Mouse (Mus musculus) forebrain, postnatal 0 days (tissue): Measurements from ENCODE around the gene Fam219a. TPM values are rescaled to one million over a fixed set of nuclear protein-coding genes. Genes with fewer than 3 reads are reported as not detected.
A peak's percentile ranks its signal among the peaks of the same experiment; 100 is the strongest.

Experiments used
- ATAC-seq: fragments of 200-750 bp; cut with Nextera tagmentation; 2 replicates; pipeline ENCODE4 v1.8.0; 2017; ENCODE audit warnings: mild to moderate bottlenecking, moderate library complexity
- DNase-seq: peaks from one replicate; pipeline ENCODE4 v3.0.0-alpha.2; 2015
- H3K27ac ChIP-seq: fragments of 300-500 bp; sonication (generic); 2 replicates; pipeline ENCODE4 v1.5.1; 2014; ENCODE audit warnings: low read depth, mild to moderate bottlenecking, antibody characterized with exemption, low read length, moderate library complexity, mixed read lengths
- H3K27me3 ChIP-seq: fragments of 300-500 bp; sonication (generic); 2 replicates; pipeline ENCODE4 v1.6.1; 2014; ENCODE audit warnings: mild to moderate bottlenecking, low read length, mixed read lengths; ENCODE audit not compliant: insufficient read depth
- H3K36me3 ChIP-seq: fragments of 300-500 bp; sonication (generic); 2 replicates; pipeline ENCODE4 v1.6.1; 2014; ENCODE audit warnings: mild to moderate bottlenecking, moderate library complexity; ENCODE audit not compliant: insufficient read depth
- H3K4me1 ChIP-seq: fragments of 300-500 bp; sonication (generic); 2 replicates; pipeline ENCODE4 v1.6.1; 2014; ENCODE audit warnings: antibody characterized with exemption; ENCODE audit not compliant: insufficient read depth
- H3K4me2 ChIP-seq: fragments of 300-500 bp; sonication (generic); 2 replicates; pipeline ENCODE4 v1.6.1; 2014; ENCODE audit warnings: low read depth, mild to moderate bottlenecking, moderate library complexity
- H3K4me3 ChIP-seq: fragments of 300-500 bp; sonication (generic); 2 replicates; pipeline ENCODE4 v1.5.1; 2014; ENCODE audit warnings: low read depth, low read length, mixed read lengths
- H3K9ac ChIP-seq: fragments of 300-500 bp; sonication (generic); 2 replicates; pipeline ENCODE4 v1.6.1; 2014; ENCODE audit warnings: mild to moderate bottlenecking
- H3K9me3 ChIP-seq: fragments of 300-500 bp; sonication (generic); 2 replicates; pipeline ENCODE4 v1.6.1; 2016; ENCODE audit warnings: low read length
- CTCF ChIP-seq: sonication (generic); IDR thresholded peaks from 2 replicates; pipeline ENCODE4 v1.5.1; 2016; ENCODE audit warnings: antibody characterized with exemption, control low read depth, low read depth
- WGBS: fragments of 180-500 bp; shearing (Covaris S2); extraction: QIAGEN DNeasy Blood & Tissue Kit; methylation state at CpG from one replicate; pipeline ENCODE4 v1.1.7; 2014; 5-methylcytosine and 5-hydroxymethylcytosine counted together
- polyA plus RNA-seq: library from polyadenylated mRNA; unstranded; fragments of >200 nt; fragmentation: Nextera tagmentation; extraction: Ambion mirVana; gene quantifications from 2 replicates; pipeline ENCODE4 v1.2.1, GENCODE M21; 2015
- total RNA-seq: library from RNA; depleted of rRNA; stranded (reverse); fragments of >200 nt; gene quantifications from 2 replicates; pipeline ENCODE4 v1.2.3, GENCODE M21; 2014; rRNA removed

The Fam219a gene
- total RNA-seq (76.6 and 95.8 TPM in 2 replicates), polyA plus RNA-seq (13.8 and 18.6 TPM in 2 replicates)

DNA sequence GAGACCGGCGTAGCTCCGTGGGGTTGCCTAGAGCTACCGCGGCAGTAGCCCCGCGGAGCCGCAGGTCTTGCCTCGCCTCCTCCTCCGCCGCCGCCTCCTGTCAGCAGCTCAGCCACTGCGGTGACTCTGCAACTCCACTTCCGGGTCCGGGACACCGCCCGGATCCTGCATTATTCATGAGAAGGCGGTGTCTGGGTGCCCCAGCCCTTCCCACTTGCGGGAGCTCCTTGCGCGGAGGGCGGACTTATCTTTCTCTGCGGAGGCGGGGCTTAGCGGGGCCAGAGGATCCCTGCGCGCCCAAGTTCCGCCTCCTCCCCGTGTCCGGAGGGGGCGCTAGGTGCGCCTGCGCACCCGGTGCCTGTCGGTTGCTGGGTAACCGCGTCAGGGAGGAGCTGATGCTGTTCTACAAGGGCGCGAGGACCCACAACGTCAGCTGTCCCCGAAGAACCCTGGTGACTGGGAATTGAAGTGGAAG, at the start of gene Fam219a, which contains the start of gene Dnaic1:
Gene Fam219a (minus strand): TSS at position 128 of the 475 bp plus-strand sequence.
Gene Dnaic1 (plus strand): TSS at position 365 of the 475 bp plus-strand sequence.
- no peaks in the 10 kb centered on the region for H3K9me3 ChIP-seq
- H3K9ac ChIP-seq: peak within 1 kb of the TSS; percentile 94
- peak; percentile 74 for TF ChIP-seq CTCF
- peak within 1 kb of the TSS; percentile 90 for H3K4me3 ChIP-seq
- ATAC-seq (peak; percentile 98), DNase-seq (peak; percentile 99)
- H3K4me2 ChIP-seq: peak within 1 kb of the TSS; percentile 58
- peak within 1 kb of the TSS; percentile 96 for H3K27ac ChIP-seq
- WGBS: 2% methylated on average over 41 of the region's 41 CpGs
- H3K36me3 ChIP-seq: no peaks in the 10 kb centered on the region
- H3K27me3 ChIP-seq: no peaks in the 10 kb centered on the region
- H3K4me1 ChIP-seq: peaks cover 27% of the 10 kb centered on the region

- Histone ChIP-seq H3K36me3 (no peaks in the 10 kb centered on the region), H3K4me1 (no peaks in the 10 kb centered on the region), H3K27me3 (no peaks in the 10 kb centered on the region; the same call in 1 of the 2 replicates), H3K9me3 (no peaks in the 10 kb centered on the region), H3K9ac (no peak overlapping the region), H3K27ac (peak overlapping the region; percentile 35; the same call in 1 of the 2 replicates), H3K4me2 (no peak overlapping the region), H3K4me3 (no peak overlapping the region)
- ATAC-seq: peak; percentile 79
- WGBS: 38% methylated on average over 9 of the region's 9 CpGs
- TF ChIP-seq CTCF: peak; percentile 36; the same call in 1 of the 2 replicates
- peak; percentile 85 for DNase-seq
Measured at GRCm38 (mm10) chr4:41615661-41616599, 46.6 kb upstream of the Fam219a start.

GRCm38 (mm10) chr4:41614156-41614555, 44.8 kb upstream of the Fam219a start:
- DNase-seq (peak; percentile 92), ATAC-seq (peak; percentile 38)
- H3K4me2 ChIP-seq: no peak overlapping the region
- H3K4me3 ChIP-seq: no peak overlapping the region
- H3K27ac ChIP-seq: no peak overlapping the region
- TF ChIP-seq CTCF: peak; percentile 98
- no peaks in the 10 kb centered on the region; the same call in 1 of the 2 replicates for H3K27me3 ChIP-seq
- no peaks in the 10 kb centered on the region for H3K4me1 ChIP-seq
- H3K9me3 ChIP-seq: no peaks in the 10 kb centered on the region
- H3K36me3 ChIP-seq: no peaks in the 10 kb centered on the region
- 4% methylated on average over 7 of the region's 7 CpGs for WGBS
- no peak overlapping the region for H3K9ac ChIP-seq

DNA sequence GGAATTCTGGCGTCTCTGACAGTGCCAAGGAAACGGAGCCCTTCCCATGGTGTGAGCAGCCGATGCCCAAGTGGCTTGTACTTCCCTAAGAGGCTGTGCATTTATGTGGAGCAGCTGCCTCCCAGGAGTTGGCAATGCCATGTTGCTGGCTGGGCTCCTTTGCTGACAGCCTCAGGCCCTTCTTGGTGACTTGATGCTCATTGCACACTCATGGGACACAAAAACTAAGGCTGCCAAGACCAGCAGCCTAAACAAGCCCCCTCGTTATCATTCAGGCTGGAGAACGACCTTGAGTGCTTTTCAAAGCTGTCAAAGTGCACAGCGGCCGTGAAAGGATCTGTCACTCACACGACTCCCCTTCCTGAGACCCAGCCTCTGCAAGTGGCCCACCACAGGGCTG, 42.8 kb upstream of the Fam219a start:
- no peak overlapping the region for H3K4me3 ChIP-seq
- no peaks in the 10 kb centered on the region for H3K36me3 ChIP-seq
- no peaks in the 10 kb centered on the region for H3K4me1 ChIP-seq
- DNase-seq: peak; percentile 81
- H3K9me3 ChIP-seq: no peaks in the 10 kb centered on the region
- H3K9ac ChIP-seq: no peak overlapping the region
- H3K4me2 ChIP-seq: no peak overlapping the region
- no peaks in the 10 kb centered on the region for H3K27me3 ChIP-seq
- ATAC-seq: peak; percentile 75
- no peak for TF ChIP-seq CTCF
- no peak overlapping the region for H3K27ac ChIP-seq
- 16% methylated on average over 8 of the region's 8 CpGs for WGBS

GRCm38 (mm10) chr4:41610594-41610980, 41.2 kb upstream of the Fam219a start:
- no peaks in the 10 kb centered on the region for H3K36me3 ChIP-seq
- no peak overlapping the region for H3K9ac ChIP-seq
- H3K27ac ChIP-seq: no peak overlapping the region
- no peaks in the 10 kb centered on the region for H3K27me3 ChIP-seq
- TF ChIP-seq CTCF: no peak
- WGBS: 35% methylated on average over 6 of the region's 6 CpGs
- H3K4me1 ChIP-seq: no peaks in the 10 kb centered on the region
- H3K9me3 ChIP-seq: no peaks in the 10 kb centered on the region
- no peak overlapping the region for H3K4me2 ChIP-seq
- DNase-seq: no peak
- ATAC-seq: no peak
- no peak overlapping the region for H3K4me3 ChIP-seq

- H3K27ac ChIP-seq: no peak overlapping the region
- no peak overlapping the region for H3K4me3 ChIP-seq
- no peaks in the 10 kb centered on the region for H3K27me3 ChIP-seq
- no peaks in the 10 kb centered on the region for H3K9me3 ChIP-seq
- H3K9ac ChIP-seq: no peak overlapping the region
- peak; percentile 34; the same call in 1 of the 2 replicates for TF ChIP-seq CTCF
- 57% methylated on average over 10 of the region's 10 CpGs for WGBS
- no peak for DNase-seq
- no peaks in the 10 kb centered on the region for H3K36me3 ChIP-seq
- ATAC-seq: no peak
- H3K4me2 ChIP-seq: no peak overlapping the region
- no peaks in the 10 kb centered on the region for H3K4me1 ChIP-seq
Measured at GRCm38 (mm10) chr4:41609681-41610593, 40.6 kb upstream of the Fam219a start.
